Mouse (Mus musculus): ENCODE measurements around the gene Htr6.

- no peak for TF ChIP-seq CTCF (IDR thresholded peaks at IDR 0.05; ENCODE audit: borderline replicate concordance, extremely low read depth, insufficient read depth, insufficient read length)
- no peak for TF ChIP-seq POLR2A (IDR thresholded peaks at IDR 0.05; ENCODE audit: borderline replicate concordance, extremely low read depth, insufficient read depth, insufficient read length, poor library complexity, severe bottlenecking)
These were observed 15.1 kb upstream of the Htr6 start for GRCm38 (mm10) chr4:139090303-139090940.
